Mouse (Mus musculus) cerebellum, adult 2 months (tissue): ENCODE measurements around the gene Rbms3.

Experiments
- CTCF ChIP-seq: fragments of 200-500 bp; IDR thresholded peaks from 2 replicates; pipeline ENCODE4 v1.5.1; 2011; ENCODE audit warnings: low read depth, mild to moderate bottlenecking, control low read depth, low read length, moderate library complexity, borderline replicate concordance; ENCODE audit not compliant: insufficient read depth
- POLR2A ChIP-seq: fragments of 200-500 bp; IDR thresholded peaks from 2 replicates; pipeline ENCODE4 v1.6.1; 2011; ENCODE audit warnings: low read length, control low read depth, borderline replicate concordance; ENCODE audit not compliant: insufficient read depth

DNA sequence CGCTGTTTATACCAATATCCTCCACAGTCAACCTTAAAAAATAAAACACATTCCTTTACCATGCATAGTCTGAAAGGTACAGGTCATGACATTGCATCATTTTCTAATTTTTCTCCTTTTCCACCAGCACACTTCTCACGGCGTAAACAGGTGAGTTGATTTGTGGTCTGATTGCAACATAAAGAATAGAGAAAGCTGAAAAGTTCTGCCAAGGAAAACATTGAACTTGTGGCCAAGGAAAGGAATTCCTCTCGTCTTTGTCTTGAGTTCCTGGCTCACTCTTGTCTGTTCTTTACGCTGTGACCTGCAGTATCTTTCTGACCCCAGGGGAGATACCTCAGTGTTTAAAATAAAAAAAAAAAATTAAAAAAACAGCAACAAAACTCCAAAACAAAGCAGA is 370.1 kb downstream of the Rbms3 start:
- TF ChIP-seq CTCF (no peak), POLR2A (no peak)
